Mouse (Mus musculus) gastrocnemius, postnatal 14 days (tissue): ENCODE results near the gene Exoc7. TPM values are rescaled to one million over a fixed set of nuclear protein-coding genes. Genes with fewer than 3 reads are reported as not detected.

Experiments used
- DNase-seq: peaks from one replicate; pipeline ENCODE4 v3.0.0; 2021; ENCODE audit warnings: mixed read lengths
- intact Hi-C: fragments of 180-260 bp; cut with DNase I; formaldehyde crosslinking; loops from one replicate; pipeline ENCODE4 v1.15.1; 2025; ENCODE audit warnings: low total_unique reads
- long read RNA-seq, 2 experiments: library from polyadenylated mRNA; stranded (forward); transcript quantifications; one replicate each; pipeline ENCODE4 v2.0.0; 2021
- total RNA-seq, 2 experiments: library from RNA; stranded (reverse); gene quantifications; 2 replicates each; pipeline ENCODE4 v1.2.3; 2021

Gene Exoc7
- total RNA-seq: 10 to 100 TPM; 61.9 to 62.3 TPM
- long read RNA-seq, experiment 1, transcript Exoc7-201 (20 exons, 3,337 nt): minor isoform, 19 of 84 reads
- long read RNA-seq, experiment 1, transcript Exoc7-203 (19 exons, 3,298 nt): minor isoform, 14 of 84 reads
- long read RNA-seq, experiment 1, transcript Exoc7-202 (18 exons, 3,205 nt): major isoform, 23 of 84 reads
- long read RNA-seq, experiment 1, partial matches to known transcripts: 11 of 84 reads
- long read RNA-seq, experiment 1, other reads (novel, unspliced or antisense): 17 of 84 reads
- long read RNA-seq, experiment 2, transcript Exoc7-203 (19 exons, 3,298 nt): minor isoform, 19 of 72 reads
- long read RNA-seq, experiment 2, transcript Exoc7-202 (18 exons, 3,205 nt): minor isoform, 14 of 72 reads
- long read RNA-seq, experiment 2, transcript Exoc7-201 (20 exons, 3,337 nt): major isoform, 31 of 72 reads
- long read RNA-seq, experiment 2, partial matches to known transcripts: 3 of 72 reads
- long read RNA-seq, experiment 2, other reads (novel, unspliced or antisense): 5 of 72 reads

GRCm38 (mm10) chr11:116307019-116307725 lies at the start of gene Exoc7:
Exoc7 (minus strand) TSS chr11:116307233.
- no peak for DNase-seq
- intact Hi-C loops: no loop called here

- DNase-seq: no peak
- intact Hi-C loops: no loop called here
Measured at GRCm38 (mm10) chr11:116354521-116354920, 47.5 kb upstream of the Exoc7 start.

GRCm38 (mm10) chr11:116353535-116353934 lies 46.5 kb upstream of the Exoc7 start:
- no peak for DNase-seq
- intact Hi-C loops: no loop called here

GRCm38 (mm10) chr11:116351294-116351693 lies 44.3 kb upstream of the Exoc7 start:
- intact Hi-C loops: no loop called here
- DNase-seq: no peak

- intact Hi-C loops: no loop called here
- DNase-seq: peak; percentile 55
Measured at GRCm38 (mm10) chr11:116347955-116348354, 40.9 kb upstream of the Exoc7 start.

- intact Hi-C loops: no loop called here
- DNase-seq: no peak
Measured at GRCm38 (mm10) chr11:116347012-116347411, 40.0 kb upstream of the Exoc7 start.

- intact Hi-C loops: no loop called here
- no peak for DNase-seq
Measured at GRCm38 (mm10) chr11:116342069-116342791, 35.2 kb upstream of the Exoc7 start.

- DNase-seq: no peak
- intact Hi-C loops: no loop called here
Measured at GRCm38 (mm10) chr11:116337531-116337930, 30.5 kb upstream of the Exoc7 start.

- no peak for DNase-seq
- intact Hi-C loops: no loop called here
Measured at GRCm38 (mm10) chr11:116337000-116337399, 30.0 kb upstream of the Exoc7 start.

- DNase-seq: no peak
- intact Hi-C loops: no loop called here
Measured at GRCm38 (mm10) chr11:116336393-116336792, 29.4 kb upstream of the Exoc7 start.

- intact Hi-C loops: no loop called here
- DNase-seq: peak; percentile 92
Measured at GRCm38 (mm10) chr11:116335244-116336036, 28.4 kb upstream of the Exoc7 start, which contains the start of gene Foxj1. Foxj1 (minus strand) TSS chr11:116335399.

GRCm38 (mm10) chr11:116334417-116334782 lies 27.4 kb upstream of the Exoc7 start:
- intact Hi-C loops: no loop called here
- DNase-seq: no peak

GRCm38 (mm10) chr11:116333526-116334416 lies 26.7 kb upstream of the Exoc7 start:
- no peak for DNase-seq
- intact Hi-C loops: no loop called here

- intact Hi-C loops: no loop called here
- DNase-seq: no peak
Measured at GRCm38 (mm10) chr11:116332983-116333270, 25.9 kb upstream of the Exoc7 start.

- intact Hi-C loops: no loop called here
- DNase-seq: peak; percentile 42
Measured at GRCm38 (mm10) chr11:116332232-116332982, 25.4 kb upstream of the Exoc7 start.

GRCm38 (mm10) chr11:116330211-116330518 lies 23.1 kb upstream of the Exoc7 start:
- intact Hi-C loops: no loop called here
- DNase-seq: no peak

GRCm38 (mm10) chr11:116329314-116330210 lies 22.5 kb upstream of the Exoc7 start:
- no peak for DNase-seq
- intact Hi-C loops: loop anchor here (5.0 kb wide), 1 partner anchor 43 kb away; no protein-coding TSS in a partner anchor
